Mouse (Mus musculus): ENCODE results near the gene Usp12. TPM values are rescaled to one million over a fixed set of nuclear protein-coding genes. Genes with fewer than 3 reads are reported as not detected.

Gene Usp12
- total and polyA plus RNA-seq, 3 experiments: 6.0 to 17.2 (median 16.8) TPM

- WGBS: 81% methylated on average over 27 of the region's 27 CpGs
- TF ChIP-seq POLR2A (IDR thresholded peaks at IDR 0.05; ENCODE audit: insufficient read depth, low read depth, low read length) (no peak), EP300 (IDR thresholded peaks at IDR 0.05; ENCODE audit: insufficient read depth, low read depth, low read length) (no peak), CTCF (IDR thresholded peaks at IDR 0.05) (no peak)
- H3K27ac ChIP-seq: no peak overlapping the region
- intact Hi-C loops (cut with DNase I): no loop called here
- no peaks in the 10 kb centered on the region for H3K79me2 ChIP-seq (replicated peaks; ENCODE audit: control insufficient read depth, insufficient read depth, low read length)
- no peak for DNase-seq
- H3K4me1 ChIP-seq (ENCODE audit: control insufficient read depth, insufficient read depth, low read length): no peaks in the 10 kb centered on the region
- no peaks in the 10 kb centered on the region for H3K36me3 ChIP-seq (ENCODE audit: control insufficient read depth, insufficient read depth, low read length)
- H3K27me3 ChIP-seq (ENCODE audit: control insufficient read depth, insufficient read depth, low read length): no peaks in the 10 kb centered on the region
- no peak overlapping the region for H3K9ac ChIP-seq (ENCODE audit: low read depth, low read length)
- no peak overlapping the region for H3K4me3 ChIP-seq
Measured at GRCm38 (mm10) chr5:146719584-146720356, 75.0 kb downstream of the Usp12 start.

- no peak for TF ChIP-seq CTCF (IDR thresholded peaks at IDR 0.05)
- no peak for TF ChIP-seq POLR2A (IDR thresholded peaks at IDR 0.05; ENCODE audit: insufficient read depth, low read depth, low read length)
- TF ChIP-seq EP300 (IDR thresholded peaks at IDR 0.05; ENCODE audit: insufficient read depth, low read depth, low read length): no peak
- H3K27me3 ChIP-seq (ENCODE audit: control insufficient read depth, insufficient read depth, low read length): no peaks in the 10 kb centered on the region
- H3K4me3 ChIP-seq: no peak overlapping the region
- no peak overlapping the region for H3K9ac ChIP-seq (ENCODE audit: low read depth, low read length)
- 86% methylated on average over 12 of the region's 12 CpGs for whole genome bisulfite sequencing
- DNase-seq: no peak
- H3K4me1 ChIP-seq (ENCODE audit: control insufficient read depth, insufficient read depth, low read length): no peaks in the 10 kb centered on the region
- no peaks in the 10 kb centered on the region for H3K79me2 ChIP-seq (replicated peaks; ENCODE audit: control insufficient read depth, insufficient read depth, low read length)
- H3K36me3 ChIP-seq (ENCODE audit: control insufficient read depth, insufficient read depth, low read length): no peaks in the 10 kb centered on the region
- no peak overlapping the region for H3K27ac ChIP-seq
- intact Hi-C loops (cut with DNase I): no loop called here
Measured at GRCm38 (mm10) chr5:146713836-146714235, 81.0 kb downstream of the Usp12 start.

GRCm38 (mm10) chr5:146713088-146713487, 81.7 kb downstream of the Usp12 start:
- H3K27me3 ChIP-seq (ENCODE audit: control insufficient read depth, insufficient read depth, low read length): no peaks in the 10 kb centered on the region
- DNase-seq: no peak
- H3K79me2 ChIP-seq (replicated peaks; ENCODE audit: control insufficient read depth, insufficient read depth, low read length): no peaks in the 10 kb centered on the region
- TF ChIP-seq CTCF (IDR thresholded peaks at IDR 0.05) (no peak), EP300 (IDR thresholded peaks at IDR 0.05; ENCODE audit: insufficient read depth, low read depth, low read length) (no peak), POLR2A (IDR thresholded peaks at IDR 0.05; ENCODE audit: insufficient read depth, low read depth, low read length) (no peak)
- 59% methylated on average over 10 of the region's 10 CpGs for WGBS
- no peak overlapping the region for H3K27ac ChIP-seq
- no peak overlapping the region for H3K4me3 ChIP-seq
- no peak overlapping the region for H3K9ac ChIP-seq (ENCODE audit: low read depth, low read length)
- intact Hi-C loops (cut with DNase I): no loop called here
- H3K4me1 ChIP-seq (ENCODE audit: control insufficient read depth, insufficient read depth, low read length): no peaks in the 10 kb centered on the region
- H3K36me3 ChIP-seq (ENCODE audit: control insufficient read depth, insufficient read depth, low read length): no peaks in the 10 kb centered on the region

GRCm38 (mm10) chr5:146712282-146712918, 82.4 kb downstream of the Usp12 start:
- H3K27me3 ChIP-seq (ENCODE audit: control insufficient read depth, insufficient read depth, low read length): no peaks in the 10 kb centered on the region
- no peak overlapping the region for H3K9ac ChIP-seq (ENCODE audit: low read depth, low read length)
- no peak overlapping the region for H3K27ac ChIP-seq
- intact Hi-C loops (cut with DNase I): no loop called here
- no peaks in the 10 kb centered on the region for H3K4me1 ChIP-seq (ENCODE audit: control insufficient read depth, insufficient read depth, low read length)
- H3K79me2 ChIP-seq (replicated peaks; ENCODE audit: control insufficient read depth, insufficient read depth, low read length): no peaks in the 10 kb centered on the region
- no peaks in the 10 kb centered on the region for H3K36me3 ChIP-seq (ENCODE audit: control insufficient read depth, insufficient read depth, low read length)
- no peak for DNase-seq
- WGBS: 83% methylated on average over 18 of the region's 18 CpGs
- no peak for TF ChIP-seq POLR2A (IDR thresholded peaks at IDR 0.05; ENCODE audit: insufficient read depth, low read depth, low read length)
- no peak for TF ChIP-seq EP300 (IDR thresholded peaks at IDR 0.05; ENCODE audit: insufficient read depth, low read depth, low read length)
- TF ChIP-seq CTCF (IDR thresholded peaks at IDR 0.05): no peak
- H3K4me3 ChIP-seq: no peak overlapping the region

GRCm38 (mm10) chr5:146709361-146709760, 85.4 kb downstream of the Usp12 start:
- DNase-seq: no peak
- H3K79me2 ChIP-seq (replicated peaks; ENCODE audit: control insufficient read depth, insufficient read depth, low read length): no peaks in the 10 kb centered on the region
- no peaks in the 10 kb centered on the region for H3K36me3 ChIP-seq (ENCODE audit: control insufficient read depth, insufficient read depth, low read length)
- no peak overlapping the region for H3K4me3 ChIP-seq
- TF ChIP-seq EP300 (IDR thresholded peaks at IDR 0.05; ENCODE audit: insufficient read depth, low read depth, low read length) (no peak), CTCF (IDR thresholded peaks at IDR 0.05) (no peak), POLR2A (IDR thresholded peaks at IDR 0.05; ENCODE audit: insufficient read depth, low read depth, low read length) (no peak)
- H3K27me3 ChIP-seq (ENCODE audit: control insufficient read depth, insufficient read depth, low read length): no peaks in the 10 kb centered on the region
- no peak overlapping the region for H3K9ac ChIP-seq (ENCODE audit: low read depth, low read length)
- intact Hi-C loops (cut with DNase I): loop anchor here (5.0 to 10.0 kb wide), 2 partner anchors 515 to 613 kb away; partner anchors contain the start of gene Urad
- WGBS: 61% methylated on average over 3 of the region's 3 CpGs
- no peak overlapping the region for H3K27ac ChIP-seq
- no peaks in the 10 kb centered on the region for H3K4me1 ChIP-seq (ENCODE audit: control insufficient read depth, insufficient read depth, low read length)
